Mouse (Mus musculus) embryonic fibroblast, embryonic 13.5 days (primary cell): ENCODE results near the gene H2-DMb1.

Source experiments
- CTCF ChIP-seq: IDR thresholded peaks from 2 replicates; pipeline ENCODE4 v1.5.1; 2011; ENCODE audit warnings: mild to moderate bottlenecking, control low read depth, low read length, moderate library complexity, borderline replicate concordance; ENCODE audit not compliant: insufficient read depth
- POLR2A ChIP-seq: IDR thresholded peaks from 2 replicates; pipeline ENCODE4 v1.6.1; 2011; ENCODE audit warnings: low read depth, mild to moderate bottlenecking, control low read depth, low read length, moderate library complexity

- no peak for TF ChIP-seq CTCF
- no peak for TF ChIP-seq POLR2A
Observed at GRCm38 (mm10) chr17:34137601-34138000, 15.3 kb upstream of the H2-DMb1 start.
